Mouse (Mus musculus) lung, adult 18-20 months (tissue): ENCODE measurements at regions not wholly inside any gene's neighbourhood (a gene's known extent, or its start where the extent isn't known, plus 50 kb on each side); places are given as distances from the start of the nearest gene placed in this dataset.
A peak's percentile ranks its signal among the peaks of the same experiment; 100 is the strongest.

Experiments
- DNase-seq, 2 experiments: peaks; one replicate each; pipeline ENCODE4 v3.0.0; 2022; ENCODE audit warnings: mixed read lengths in 2 of 2

DNA sequence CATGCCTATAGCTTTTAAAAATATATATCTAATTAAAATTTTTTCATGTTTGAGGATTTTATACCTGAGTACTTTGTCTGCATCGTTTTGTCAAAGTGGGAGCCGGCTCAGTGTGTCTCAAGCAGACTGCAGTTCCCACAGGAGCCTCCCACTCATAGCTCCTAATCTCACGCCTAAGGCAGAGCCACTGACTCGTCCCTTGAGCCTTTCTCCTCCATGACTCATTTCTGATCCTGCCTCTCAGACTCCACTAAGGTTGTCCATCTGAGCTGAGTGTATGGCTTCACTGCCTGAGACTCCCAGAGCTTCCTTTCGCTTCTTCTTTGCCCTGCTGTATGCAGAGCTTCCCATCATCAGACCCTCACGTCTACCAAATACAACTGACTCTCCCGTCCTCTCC is 98.8 kb downstream of the Efnb2 start:
- no peak for DNase-seq

GRCm38 (mm10) chr8:8558050-8558449 is 103.0 kb downstream of the Efnb2 start:
- no peak for DNase-seq

- no peak for DNase-seq
Measured at GRCm38 (mm10) chr8:8556152-8556551, 104.9 kb downstream of the Efnb2 start.

- no peak for DNase-seq
Measured at GRCm38 (mm10) chr8:8554691-8555090, 106.4 kb downstream of the Efnb2 start.

GRCm38 (mm10) chr8:8552779-8553178 is 108.3 kb downstream of the Efnb2 start:
- no peak for DNase-seq

GRCm38 (mm10) chr8:8536626-8537025 is 124.4 kb downstream of the Efnb2 start:
- DNase-seq: no peak

- DNase-seq: no peak
Measured at GRCm38 (mm10) chr8:8534787-8535186, 126.3 kb downstream of the Efnb2 start.

- no peak for DNase-seq
Measured at GRCm38 (mm10) chr8:8532907-8533306, 128.1 kb downstream of the Efnb2 start.

DNA sequence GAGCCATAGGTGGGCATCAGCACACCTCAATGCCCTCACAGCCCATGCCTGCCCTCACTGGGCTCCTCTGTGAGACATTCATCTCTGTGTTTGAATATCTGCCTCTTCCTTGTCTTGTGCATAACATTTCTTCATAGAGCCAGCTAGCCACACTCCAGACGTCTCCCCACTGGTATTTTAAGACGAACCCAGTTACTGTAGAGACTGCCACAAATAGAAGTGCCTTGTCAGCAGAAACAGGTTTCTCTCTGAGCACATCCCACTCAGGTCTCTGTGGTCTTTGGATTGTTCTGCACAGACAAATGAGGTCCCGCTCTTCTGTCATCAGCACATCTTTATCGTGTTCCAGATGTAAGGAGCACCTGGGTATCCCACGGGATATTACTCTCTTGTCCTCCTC is 130.5 kb downstream of the Efnb2 start:
- DNase-seq: no peak

- no peak for DNase-seq
Measured at GRCm38 (mm10) chr8:8521532-8521931, 139.5 kb downstream of the Efnb2 start.

- no peak for DNase-seq
Measured at GRCm38 (mm10) chr8:8519772-8520191, 141.3 kb downstream of the Efnb2 start.

- DNase-seq: no peak
Measured at GRCm38 (mm10) chr8:8517599-8517998, 143.4 kb downstream of the Efnb2 start.

GRCm38 (mm10) chr8:8516272-8516671 is 144.8 kb downstream of the Efnb2 start:
- DNase-seq: no peak

DNA sequence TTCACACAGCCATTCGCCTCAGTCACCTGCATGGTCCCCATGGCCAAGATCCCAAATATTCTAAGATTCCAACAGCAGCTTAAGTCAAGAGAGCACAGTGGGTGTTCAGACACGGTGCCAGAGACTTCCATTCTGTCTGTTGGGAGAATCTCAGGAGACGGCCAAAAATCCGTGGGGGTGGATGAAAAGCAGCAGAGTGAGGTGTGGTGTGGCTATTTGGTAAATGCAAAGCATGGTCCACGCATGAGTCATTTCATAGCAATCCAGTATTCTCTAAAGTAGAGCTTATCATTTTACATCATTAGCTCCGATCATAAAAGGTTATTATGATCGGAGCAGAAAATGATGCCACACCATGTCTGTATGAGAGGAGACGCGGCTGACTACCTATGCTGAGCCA is 161.1 kb downstream of the Efnb2 start:
- DNase-seq: no peak

DNA sequence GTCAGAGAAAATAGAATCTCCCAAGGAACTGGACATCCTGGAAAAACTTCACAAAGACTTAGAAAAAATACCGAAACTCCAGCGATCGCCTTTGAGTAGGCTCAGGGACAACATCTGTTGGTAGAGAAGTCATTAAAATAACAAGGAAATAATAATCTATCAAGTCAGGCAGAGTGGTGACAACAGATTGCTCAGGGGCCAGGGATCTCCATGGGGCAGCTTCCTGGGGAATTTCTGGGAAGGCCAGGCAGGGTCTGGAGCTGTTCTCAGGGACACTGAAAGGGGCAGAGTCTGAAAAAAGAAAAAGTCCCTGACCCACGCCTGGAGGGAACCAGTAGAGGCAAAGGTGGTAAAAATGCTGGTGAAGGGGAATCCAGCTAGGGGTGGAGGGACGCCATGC is 162.3 kb downstream of the Efnb2 start:
- DNase-seq: no peak

DNA sequence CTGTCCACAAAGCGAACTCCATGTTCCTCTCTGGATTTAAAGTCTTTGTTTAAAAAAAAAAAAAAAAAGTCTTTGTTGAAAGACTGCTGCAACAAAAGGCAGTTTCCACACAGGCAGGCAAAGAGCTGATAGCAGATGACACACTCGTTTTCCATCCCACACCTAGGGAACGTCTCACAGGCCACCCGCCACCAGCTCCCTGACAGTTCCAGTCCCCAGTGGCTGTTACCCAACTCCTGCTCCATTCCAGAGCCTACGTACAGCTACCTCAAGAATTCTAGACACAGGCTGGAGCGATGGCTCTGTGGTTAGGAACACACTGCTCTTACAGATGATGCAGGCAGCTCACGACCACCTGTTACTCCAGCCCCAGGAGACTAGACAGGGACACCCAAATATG is 165.6 kb downstream of the Efnb2 start:
- DNase-seq: no peak

DNA sequence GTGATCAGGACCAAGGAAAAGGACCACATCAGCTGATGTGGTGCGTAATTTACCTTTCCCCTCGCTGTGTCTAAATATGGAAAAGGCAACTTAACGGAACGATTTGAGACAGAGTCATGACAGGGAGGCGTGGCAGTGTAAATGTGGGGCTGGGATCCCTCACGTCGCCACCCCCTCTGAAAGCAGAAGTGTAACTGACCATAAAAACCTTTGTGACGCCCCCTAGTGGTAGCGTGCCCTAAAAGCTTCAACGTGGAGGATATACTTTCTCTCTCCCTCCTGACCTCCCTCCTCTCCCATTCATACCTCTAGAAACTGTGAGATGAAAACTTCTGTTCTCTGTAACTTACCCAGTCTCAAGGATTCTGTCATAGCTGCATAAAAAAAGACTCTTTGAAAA is 166.8 kb downstream of the Efnb2 start:
- no peak for DNase-seq

- no peak for DNase-seq
Measured at GRCm38 (mm10) chr8:8491908-8492307, 169.1 kb downstream of the Efnb2 start.

GRCm38 (mm10) chr8:8489784-8490183 is 171.3 kb downstream of the Efnb2 start:
- DNase-seq: no peak

DNA sequence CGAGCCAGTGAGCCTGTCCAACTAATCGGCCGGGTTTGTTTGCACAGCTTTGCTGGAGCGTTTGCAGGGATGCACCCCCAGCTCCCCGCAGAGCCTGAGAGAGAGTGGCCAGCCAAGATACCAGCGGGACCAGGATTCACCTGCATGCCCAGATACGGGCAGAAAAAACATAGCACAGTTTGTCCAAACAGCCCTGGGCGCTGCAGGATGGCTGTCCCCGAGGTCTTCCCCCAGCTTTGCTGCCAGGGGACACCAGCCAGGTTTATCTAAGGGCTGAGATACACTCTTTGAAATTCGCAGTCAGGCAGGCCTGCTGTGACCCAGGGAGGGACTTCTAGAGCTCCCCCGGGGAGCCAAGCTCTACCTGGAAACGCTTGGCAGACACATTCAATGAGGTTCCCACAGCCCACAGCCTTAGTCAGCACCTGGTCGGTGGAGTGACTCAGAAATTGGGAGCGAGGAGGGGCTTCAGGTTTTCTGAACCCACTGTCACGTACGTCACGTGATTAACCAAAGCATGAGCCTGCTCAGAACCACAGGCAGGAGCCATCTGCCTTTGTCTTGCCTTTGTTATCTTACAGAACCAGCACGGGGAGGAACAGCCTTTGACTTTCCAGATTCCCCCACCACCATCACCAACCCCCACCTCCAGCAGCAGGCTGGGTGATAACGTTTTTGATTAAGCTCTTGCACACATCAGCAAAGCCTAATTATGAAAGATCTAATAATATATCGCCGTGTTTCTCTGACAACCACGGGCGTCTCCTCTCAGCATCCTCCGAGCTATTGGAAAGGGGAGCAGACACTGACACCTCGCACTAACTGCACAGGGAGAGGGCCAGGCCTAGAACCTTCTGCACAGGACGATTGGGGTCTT is 172.1 kb downstream of the Efnb2 start:
- peak; percentile 15 to 38 for DNase-seq

DNA sequence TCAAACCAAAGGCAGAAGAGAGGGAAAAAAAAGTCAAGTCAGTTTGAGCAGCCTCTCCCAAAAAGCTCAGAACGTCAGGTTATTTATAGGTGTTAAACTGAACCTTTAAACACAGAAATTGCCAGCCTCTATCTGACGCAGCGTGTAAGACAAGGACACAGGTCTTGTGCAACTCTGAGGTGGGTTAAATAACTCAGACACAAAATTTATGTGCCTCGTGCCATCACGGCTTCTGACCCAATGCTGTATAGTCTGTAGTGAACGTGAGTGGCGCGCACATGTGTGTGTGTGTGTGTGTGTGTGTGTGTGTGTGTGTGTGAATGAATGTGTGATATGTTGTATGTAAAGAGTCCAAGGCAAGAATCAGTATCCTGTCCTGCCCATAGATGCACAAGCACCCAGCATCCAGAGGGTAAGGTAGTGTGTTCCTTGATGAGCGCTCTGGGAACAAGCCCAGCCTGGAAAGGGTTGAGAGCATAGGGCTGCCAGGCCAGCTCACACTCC is 172.8 kb downstream of the Efnb2 start:
- no peak for DNase-seq

DNA sequence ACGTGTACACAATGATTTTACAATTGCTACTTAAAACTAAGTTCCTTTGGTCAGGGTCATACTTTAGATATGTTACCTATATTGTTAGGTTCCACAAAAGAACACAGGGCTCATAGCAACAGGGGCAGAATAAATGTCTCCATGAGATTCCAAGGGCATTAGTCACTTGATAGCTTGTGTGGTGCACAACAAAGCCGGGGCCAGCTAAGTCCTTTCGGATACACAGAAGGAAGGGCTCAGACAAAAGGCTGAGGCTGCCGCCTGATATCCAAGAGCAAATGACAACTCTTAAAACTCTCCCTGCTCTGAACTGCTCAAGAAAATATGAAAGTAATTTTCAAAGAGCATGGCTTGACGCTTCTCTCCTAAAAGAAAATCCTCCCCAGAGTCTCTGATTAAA is 173.3 kb downstream of the Efnb2 start:
- no peak for DNase-seq

GRCm38 (mm10) chr8:8486866-8487265 is 174.2 kb downstream of the Efnb2 start:
- DNase-seq: no peak

DNA sequence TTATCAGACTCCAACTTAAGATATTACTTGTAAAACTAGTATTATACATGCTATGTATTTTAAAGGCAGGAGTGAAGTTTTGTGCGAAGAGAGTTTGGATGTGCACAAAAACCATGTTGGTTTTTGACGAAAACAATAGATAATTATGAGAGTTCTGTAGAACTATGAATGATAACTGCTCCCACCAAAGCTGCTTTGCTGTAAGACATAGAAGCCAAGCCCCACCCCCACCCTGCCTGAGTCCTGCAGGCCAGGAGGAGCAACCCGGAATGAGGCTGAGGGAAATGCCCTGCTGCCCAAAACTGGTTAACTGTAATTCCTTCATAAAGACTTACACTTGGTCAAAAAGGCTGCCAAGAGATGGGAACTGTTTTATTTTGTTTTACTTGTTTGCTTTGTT is 175.8 kb downstream of the Efnb2 start:
- DNase-seq: no peak

GRCm38 (mm10) chr8:8484546-8484945 is 176.5 kb downstream of the Efnb2 start:
- DNase-seq: no peak
